Mouse (Mus musculus) T-helper 1 cell (primary cell): ENCODE data around the gene Barx1.

Source experiments
- in situ Hi-C: fragments of 300-600 bp; cut with MboI, MseI; formaldehyde crosslinking; loops from one replicate; pipeline ENCODE4 v1.15.1; 2025; ENCODE audit warnings: high pct_unique_total_duplicates

Barx1 gene

DNA sequence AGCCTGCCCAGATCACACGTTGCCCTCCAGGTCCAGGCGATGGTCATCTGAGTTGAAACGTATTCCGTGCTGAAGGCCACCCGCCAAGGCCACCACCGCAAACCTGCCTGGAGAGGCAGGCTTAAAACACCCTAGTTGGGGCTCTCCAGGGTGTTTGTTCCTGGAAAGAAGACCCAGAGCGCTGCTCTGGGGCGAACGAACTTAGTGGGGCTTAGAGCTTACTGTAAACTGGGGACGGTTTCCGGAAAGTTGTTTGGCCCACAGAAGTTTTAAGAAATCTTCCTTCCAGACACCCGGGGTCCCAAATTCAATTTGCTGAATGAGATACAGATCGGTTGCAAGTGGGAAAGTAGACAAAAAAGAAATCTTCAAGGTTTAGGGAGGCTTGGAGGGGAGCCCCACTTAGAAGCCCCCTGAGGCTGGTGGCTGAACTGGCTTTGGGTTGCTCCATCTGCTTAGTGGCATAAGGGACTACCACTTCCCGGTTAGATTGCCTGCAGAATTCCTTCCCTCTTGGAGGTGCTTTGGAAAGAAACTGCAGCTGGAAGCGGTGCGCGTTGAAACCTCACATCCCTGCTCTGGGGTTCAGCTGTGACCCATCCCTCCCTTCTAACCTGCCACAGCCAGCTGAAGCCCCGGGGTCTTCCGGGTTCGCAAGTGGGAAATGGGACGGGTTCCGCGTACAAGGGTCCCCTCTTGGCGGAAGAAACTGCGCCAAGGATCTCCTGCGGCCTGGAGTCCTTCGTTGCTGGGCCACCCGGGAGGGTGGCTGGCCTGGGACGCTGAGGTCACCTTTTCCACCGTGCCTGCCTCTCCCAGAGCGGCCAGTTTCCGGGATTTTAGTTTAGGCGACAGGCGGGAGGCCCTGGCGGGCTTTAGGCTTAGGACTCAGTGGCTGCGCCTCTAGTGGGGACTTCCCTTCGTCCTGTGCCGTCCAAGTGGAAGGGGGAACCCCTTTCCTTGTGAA, 3.3 kb upstream of the Barx1 start:
- in situ Hi-C loops = loop anchor here (10.0 kb wide), 1 partner anchor 365 kb away; no protein-coding TSS in a partner anchor

- in situ Hi-C loops = no loop called here
Observed at GRCm38 (mm10) chr13:48660221-48660734, 2.5 kb upstream of the Barx1 start.

DNA sequence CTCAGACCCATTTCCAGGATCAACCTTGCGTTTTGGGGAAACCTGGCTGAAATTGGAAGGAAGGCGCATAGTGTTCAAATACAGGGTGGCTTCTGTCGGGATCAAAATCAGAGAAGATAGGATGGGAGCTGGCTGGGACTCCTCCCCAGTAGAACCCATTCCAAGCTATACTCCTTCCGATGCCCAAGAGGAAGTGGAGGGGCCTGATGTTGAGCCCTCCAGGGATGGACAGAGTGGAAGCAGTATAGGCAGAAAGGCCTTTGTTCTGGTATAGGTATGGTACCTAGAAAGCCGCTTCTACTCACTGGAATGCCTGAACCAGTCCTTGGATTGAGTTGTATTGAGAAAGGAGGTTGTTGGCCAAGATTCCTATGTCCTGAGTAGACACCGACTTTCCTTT, 2.1 kb upstream of the Barx1 start:
- in situ Hi-C loops = no loop called here

DNA sequence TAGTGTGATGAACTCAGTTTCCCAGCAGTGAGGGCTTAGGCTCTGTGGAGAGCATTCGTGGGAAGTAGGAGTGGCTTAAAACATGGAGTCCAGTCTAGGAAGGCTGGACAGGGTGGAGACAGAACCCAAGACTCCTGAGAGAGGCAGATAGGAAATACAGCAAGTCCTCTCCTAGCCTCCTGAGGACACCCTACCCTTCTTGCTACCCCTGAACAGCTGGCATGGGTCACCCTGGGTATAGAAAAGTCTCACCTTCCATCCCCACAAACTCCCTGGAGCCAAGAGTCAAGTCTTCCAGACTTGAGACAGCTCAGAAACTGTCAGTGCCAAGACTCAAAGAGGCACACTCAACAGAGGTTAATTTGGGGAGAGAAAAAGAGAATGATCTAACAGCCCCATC, 1.2 kb upstream of the Barx1 start:
- in situ Hi-C loops = no loop called here

GRCm38 (mm10) chr13:48663211-48663987, 601 bp downstream of the Barx1 start:
- in situ Hi-C loops = no loop called here

- in situ Hi-C loops = no loop called here
Observed at GRCm38 (mm10) chr13:48663988-48664339, 1.2 kb downstream of the Barx1 start.

DNA sequence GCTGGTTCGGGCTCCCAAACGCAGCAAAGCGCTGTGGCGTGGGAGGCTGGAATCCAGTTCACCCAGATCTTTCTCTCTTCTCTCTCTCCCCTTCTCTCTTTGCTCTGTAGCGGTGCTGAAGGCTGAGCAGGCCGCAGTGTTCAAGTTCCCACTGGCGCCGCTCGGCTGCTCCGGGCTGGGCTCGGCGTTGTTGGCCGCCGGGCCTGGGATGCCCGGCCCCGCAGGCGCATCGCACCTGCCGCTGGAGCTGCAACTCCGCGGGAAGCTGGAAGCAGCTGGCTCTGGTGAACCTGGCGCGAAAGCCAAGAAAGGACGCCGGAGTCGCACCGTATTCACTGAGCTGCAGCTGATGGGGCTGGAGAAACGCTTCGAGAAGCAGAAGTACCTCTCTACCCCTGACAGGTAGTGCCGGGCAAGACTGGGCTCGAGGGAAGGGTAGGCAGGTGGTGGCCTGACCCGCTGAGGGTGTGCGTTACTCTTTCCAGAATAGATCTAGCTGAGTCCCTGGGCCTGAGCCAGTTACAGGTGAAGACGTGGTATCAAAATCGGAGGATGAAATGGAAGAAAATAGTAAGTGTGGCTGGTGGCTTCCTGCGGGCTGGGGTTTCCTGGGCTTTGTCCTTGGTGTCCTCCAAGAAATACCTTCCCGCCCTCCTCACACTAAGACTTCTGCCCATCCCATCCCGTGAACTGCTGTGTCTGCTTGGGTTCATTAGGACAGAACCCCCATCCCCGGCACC, 2.3 kb downstream of the Barx1 start:
- in situ Hi-C loops = no loop called here

GRCm38 (mm10) chr13:48665656-48666597, 3.1 kb downstream of the Barx1 start:
- in situ Hi-C loops = no loop called here

DNA sequence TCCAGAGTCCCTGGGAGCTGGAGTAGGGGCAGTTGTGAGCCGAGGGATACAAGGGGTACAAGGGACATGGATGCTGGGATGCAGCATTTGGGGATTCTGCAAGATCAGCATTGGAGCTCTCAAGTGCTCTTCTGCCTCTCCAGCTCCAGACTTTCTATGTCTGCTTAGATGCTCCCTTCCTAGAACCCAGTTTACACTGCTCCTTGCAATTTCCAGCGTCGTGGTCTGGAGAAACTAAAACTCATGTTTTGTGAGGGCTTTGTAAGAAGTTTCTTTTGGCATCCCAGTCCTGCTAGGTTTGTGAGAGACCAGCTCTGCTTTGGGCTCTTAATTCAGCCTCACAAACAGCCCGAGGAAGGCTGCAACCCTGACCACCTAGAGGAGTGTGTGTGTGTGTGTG, 4.7 kb downstream of the Barx1 start:
- in situ Hi-C loops = no loop called here

DNA sequence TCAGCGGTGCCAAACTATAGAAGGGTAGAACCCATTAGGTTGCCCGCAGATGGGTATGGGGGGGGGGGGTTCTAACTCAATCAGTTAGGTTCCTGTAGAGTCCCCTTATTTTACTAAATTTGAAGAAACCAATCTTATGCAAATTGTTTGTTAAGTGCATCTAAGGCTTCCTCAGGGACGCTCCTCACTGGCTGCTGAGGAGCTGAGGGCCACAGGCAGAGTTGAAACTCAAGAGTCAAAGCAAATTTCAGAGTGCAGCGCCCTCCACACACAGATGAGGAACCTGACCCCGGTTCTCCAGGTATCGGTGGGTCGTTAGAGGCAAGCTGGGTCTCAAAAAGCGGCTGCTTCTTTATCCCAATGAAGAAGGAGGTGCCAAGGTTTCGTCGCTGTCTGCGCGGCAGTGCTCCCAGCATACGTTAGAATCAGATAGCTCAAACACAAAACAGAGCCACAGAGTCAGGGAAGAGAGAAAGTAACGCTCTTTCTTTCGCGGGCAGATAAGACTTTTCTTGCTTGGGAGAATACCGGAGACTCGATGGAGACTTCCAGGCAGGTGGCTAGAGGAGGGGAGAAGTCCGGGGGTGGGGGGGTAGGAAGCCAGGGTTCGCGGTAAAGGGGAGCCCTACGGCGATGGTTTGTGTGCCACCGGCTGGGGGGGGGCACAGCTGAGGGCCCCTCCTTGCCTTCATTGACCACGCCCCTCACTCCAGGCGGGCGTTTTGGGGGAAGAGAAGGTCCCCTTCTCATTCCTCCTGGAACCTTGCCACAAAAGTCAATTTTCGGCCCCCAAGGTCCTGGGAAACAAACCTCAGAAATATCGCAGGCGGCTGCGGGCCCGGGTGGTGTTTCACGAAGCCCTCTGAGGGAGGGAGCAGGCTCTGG, 5.5 kb downstream of the Barx1 start:
- in situ Hi-C loops = no loop called here

DNA sequence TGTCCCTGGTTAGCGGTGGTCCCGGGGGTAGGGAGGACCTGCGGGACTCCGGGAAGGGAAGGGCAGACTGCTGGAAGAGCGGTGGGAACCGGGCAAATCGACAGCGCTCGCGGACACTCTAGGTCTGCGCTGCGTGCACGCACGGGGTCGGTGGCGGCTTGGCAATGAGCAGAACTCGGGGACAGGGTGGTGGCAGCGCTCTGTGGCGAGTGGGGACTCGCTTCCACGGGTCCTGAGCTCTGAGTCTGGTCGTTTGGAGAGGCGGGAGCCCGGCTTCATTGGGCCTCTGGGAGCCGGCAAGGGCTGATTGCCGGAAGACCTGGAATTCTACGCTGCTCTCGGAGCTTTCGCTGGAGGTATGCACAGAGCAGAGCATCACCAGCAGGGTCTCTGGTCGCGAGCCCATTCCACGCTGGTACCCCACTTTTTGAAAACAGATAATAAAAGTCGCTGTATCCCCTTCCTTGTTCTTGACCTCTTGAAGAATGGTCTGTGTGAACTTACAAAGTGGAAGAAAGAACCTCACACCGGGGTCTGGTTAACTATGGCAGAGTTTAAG, 6.3 kb downstream of the Barx1 start:
- in situ Hi-C loops = no loop called here

DNA sequence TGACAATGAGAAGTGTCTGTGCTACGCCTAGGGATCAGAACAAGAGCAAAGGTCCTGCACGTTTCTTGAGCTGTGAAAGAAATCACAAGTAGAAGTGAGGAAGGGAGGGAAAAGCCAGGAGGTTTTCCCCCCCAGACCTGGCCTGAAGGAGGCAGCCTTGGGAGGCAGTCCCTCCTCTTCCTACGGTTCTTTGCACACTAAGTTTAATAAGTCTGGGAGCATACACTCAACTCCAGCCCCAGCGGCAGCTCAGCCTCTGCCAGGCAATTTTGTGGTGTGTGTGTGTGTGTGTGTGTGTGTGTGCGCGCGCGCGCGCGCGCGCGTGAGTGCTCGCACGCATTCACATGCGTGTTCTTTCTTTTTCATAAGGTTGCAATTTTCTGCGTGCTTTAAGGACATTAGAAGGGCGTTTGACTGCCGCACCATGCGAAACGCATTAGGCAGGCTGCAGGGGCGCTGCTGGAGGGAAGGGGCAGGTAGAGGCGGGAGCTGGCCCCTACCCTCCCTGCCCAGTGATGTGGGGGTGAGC, 9.6 kb downstream of the Barx1 start:
- in situ Hi-C loops = no loop called here

- in situ Hi-C loops = no loop called here
Observed at GRCm38 (mm10) chr13:48674609-48675008, 11.8 kb downstream of the Barx1 start.

GRCm38 (mm10) chr13:48679351-48679750, 16.6 kb downstream of the Barx1 start:
- in situ Hi-C loops = no loop called here

- in situ Hi-C loops = no loop called here
Observed at GRCm38 (mm10) chr13:48686666-48687065, 23.9 kb downstream of the Barx1 start.

- in situ Hi-C loops = no loop called here
Observed at GRCm38 (mm10) chr13:48691991-48692390, 29.2 kb downstream of the Barx1 start.

DNA sequence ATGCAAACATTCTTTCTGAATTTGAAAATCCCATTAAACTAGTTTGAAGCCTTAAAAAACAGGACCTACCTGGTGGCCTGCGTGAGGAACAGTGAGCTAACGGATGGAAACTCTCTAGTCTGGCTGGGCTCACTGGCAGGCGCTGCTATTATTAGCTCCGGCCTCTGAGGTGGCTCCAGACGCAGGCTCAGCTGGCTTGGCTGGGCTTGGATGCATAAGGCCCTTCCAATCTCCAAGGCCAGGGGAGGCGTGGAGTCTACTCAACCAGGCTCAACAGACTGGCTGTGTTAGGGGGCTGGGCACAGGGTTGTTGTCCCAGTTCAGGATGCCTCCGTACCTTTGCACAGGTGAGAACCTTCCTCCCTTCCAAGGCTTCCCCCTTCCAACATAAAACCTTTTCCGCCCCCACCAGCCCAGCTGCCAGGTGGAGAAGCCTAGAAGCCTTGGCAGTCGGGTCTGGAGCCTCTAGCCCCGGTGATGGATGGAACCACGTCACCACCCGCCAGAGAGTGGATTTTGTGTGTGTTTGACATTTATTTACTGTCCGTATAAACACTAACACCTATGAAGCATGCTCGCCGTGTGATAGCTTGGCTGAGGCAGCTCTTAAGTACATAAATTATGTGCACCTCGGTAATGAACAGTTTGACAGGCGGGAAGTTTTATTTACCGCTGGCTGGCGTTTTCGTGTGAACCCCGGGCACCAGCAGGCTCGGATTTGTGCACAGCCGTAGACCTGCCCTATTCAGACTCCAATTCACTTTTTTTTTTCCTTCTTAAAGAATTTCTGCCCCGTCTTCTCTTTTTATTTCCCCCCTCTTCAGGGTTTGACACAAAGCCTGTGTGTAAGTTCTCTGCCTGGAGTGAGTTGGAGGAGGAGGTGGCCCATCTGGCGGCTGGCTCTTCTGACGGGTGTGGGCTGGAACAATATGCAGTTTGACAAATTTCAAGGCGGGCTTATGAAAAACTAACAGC, 31.6 kb downstream of the Barx1 start:
- in situ Hi-C loops = no loop called here
